Mouse (Mus musculus): ENCODE results near the gene Cd109. TPM values are rescaled to one million over a fixed set of nuclear protein-coding genes. Genes with fewer than 3 reads are reported as not detected.

Gene Cd109
- polyA plus RNA-seq, 1 experiment from 2014 or later: 5.3 TPM

DNA sequence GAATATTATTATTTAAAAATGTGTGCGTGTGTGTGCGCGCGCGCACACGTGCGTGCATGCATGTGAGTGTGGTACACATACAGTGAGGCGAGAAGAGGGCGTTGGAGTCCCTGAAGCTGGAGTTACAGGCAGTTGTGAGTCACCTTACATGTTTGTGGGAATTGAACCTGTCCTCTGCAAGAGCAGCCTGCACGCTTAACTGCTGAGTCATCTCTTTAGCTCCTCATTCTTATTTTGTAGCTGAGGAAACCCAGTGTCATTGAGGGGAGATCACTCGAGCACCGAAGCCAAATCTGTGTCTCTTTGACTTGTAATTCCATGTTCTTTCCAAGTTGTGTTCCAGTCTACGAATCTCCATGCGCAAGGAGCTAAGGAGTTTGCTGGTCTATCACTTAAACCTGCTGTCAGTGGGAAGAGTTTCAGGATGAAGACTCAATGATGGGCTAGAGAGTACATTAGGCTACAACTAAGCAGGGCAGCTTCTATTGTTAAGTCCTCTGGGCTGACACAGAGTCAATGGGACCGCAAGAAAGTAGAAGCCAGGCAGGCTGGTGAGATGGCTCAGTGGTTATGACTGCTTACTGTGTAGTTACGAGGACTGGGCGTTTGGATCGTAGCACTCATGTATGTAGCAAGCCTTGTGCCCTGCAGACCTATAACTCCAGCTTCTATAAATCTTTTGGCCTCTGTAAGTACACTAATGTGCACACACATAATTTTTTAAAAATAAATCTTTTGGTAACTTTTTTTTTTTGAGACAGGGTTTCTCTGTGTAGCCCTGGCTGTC, 19.4 kb upstream of the Cd109 start:
- no peak for ATAC-seq (ENCODE audit: insufficient number of reproducible peaks, insufficient read depth, low FRiP score, low TSS enrichment, low read depth)
- H3K27ac ChIP-seq: no peak overlapping the region
- no peaks in the 10 kb centered on the region for H3K27me3 ChIP-seq
- no peaks in the 10 kb centered on the region for H3K36me3 ChIP-seq
- no peak overlapping the region for H3K4me3 ChIP-seq (replicated peaks)
- no peak overlapping the region for H3K4me2 ChIP-seq
- no peak overlapping the region for H3K9ac ChIP-seq (replicated peaks)
- H3K4me1 ChIP-seq (replicated peaks): no peaks in the 10 kb centered on the region
- no peaks in the 10 kb centered on the region for H3K9me3 ChIP-seq
- 91% methylated on average over 18 of the region's 18 CpGs for WGBS

DNA sequence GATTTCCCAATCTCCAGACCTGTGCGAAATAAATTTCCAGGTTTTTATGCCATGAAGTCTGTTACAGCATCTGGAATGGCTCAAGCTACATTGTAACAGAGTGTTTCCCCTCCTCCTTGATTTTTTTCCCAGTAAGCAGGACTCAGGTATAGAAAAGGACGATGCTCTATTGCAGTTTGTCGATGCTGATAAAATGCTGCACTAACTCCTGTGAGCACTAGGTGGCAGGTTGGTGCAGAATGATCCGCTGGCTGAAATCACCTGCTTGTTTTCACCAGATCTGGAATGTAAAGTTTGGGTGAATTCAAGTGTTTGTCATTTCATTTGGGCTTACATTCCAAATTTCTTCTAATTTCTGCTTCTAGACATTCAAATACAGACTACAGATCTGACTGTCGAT, 18.5 kb upstream of the Cd109 start:
- Histone ChIP-seq H3K9ac (replicated peaks) (no peak overlapping the region), H3K4me3 (replicated peaks) (no peak overlapping the region), H3K4me2 (no peak overlapping the region), H3K9me3 (no peaks in the 10 kb centered on the region), H3K27ac (no peak overlapping the region), H3K27me3 (no peaks in the 10 kb centered on the region), H3K36me3 (no peaks in the 10 kb centered on the region), H3K4me1 (replicated peaks) (no peaks in the 10 kb centered on the region)
- no peak for ATAC-seq (ENCODE audit: insufficient number of reproducible peaks, insufficient read depth, low FRiP score, low TSS enrichment, low read depth)
- 5% methylated on average over 5 of the region's 5 CpGs for WGBS

DNA sequence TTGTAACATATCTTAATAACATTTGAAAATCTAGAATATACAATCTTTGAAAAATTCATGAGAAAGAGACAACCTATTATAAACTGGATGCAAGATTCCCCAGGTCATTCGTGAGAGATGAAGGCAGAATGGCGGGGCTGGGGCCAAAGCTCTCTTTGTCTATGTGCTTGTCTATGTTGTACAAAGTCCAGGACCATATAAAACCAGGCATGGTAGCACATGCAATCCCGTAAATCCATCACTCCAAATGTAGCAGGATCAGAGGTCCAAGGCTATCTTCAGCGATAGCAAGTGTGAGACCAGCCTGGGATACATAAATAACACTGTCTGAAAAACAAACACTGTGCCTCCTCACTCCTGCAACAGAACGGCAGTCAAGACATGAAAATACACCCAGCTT, 15.4 kb upstream of the Cd109 start:
- H3K27me3 ChIP-seq: no peaks in the 10 kb centered on the region
- ATAC-seq (ENCODE audit: insufficient number of reproducible peaks, insufficient read depth, low FRiP score, low TSS enrichment, low read depth): no peak
- no peak overlapping the region for H3K4me2 ChIP-seq
- no peak overlapping the region for H3K27ac ChIP-seq
- no peaks in the 10 kb centered on the region for H3K9me3 ChIP-seq
- no peak overlapping the region for H3K4me3 ChIP-seq (replicated peaks)
- H3K9ac ChIP-seq (replicated peaks): no peak overlapping the region
- 78% methylated on average over 5 of the region's 5 CpGs for WGBS
- H3K36me3 ChIP-seq: no peaks in the 10 kb centered on the region
- H3K4me1 ChIP-seq (replicated peaks): no peaks in the 10 kb centered on the region

DNA sequence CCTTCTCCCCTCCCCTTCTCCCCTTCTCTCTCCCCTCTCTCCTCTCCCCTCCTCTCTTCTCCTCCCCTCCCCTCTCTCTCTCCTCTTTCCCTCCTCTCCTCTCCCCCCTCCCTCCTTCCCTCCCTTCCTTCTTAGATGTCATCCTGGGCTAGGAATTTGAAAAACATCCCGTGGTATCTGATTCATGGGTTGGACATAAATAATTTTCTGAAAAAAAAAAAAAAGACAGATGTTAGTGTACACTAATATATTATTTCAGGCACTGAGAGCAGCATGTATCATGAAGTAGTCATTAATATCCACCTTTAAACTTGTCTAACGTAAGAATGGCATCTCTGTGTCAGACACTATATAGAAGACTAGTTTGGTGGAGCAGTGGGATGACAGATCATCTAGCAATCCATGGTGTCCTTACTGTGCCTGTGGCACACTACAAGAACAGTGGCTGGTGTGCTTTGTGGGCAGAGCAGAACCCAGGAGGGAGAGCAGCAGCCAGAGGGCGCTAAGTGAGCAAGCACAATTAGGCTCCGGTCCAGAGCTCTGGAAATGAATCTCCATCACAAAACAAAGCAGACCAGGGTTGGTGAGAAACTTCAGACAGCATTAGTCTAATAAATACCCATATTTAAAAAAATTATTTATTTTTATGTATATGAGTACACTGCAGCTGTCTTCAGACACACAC, 14.2 kb upstream of the Cd109 start:
- no peak overlapping the region for H3K4me2 ChIP-seq
- H3K9me3 ChIP-seq: no peaks in the 10 kb centered on the region
- no peak overlapping the region for H3K9ac ChIP-seq (replicated peaks)
- no peaks in the 10 kb centered on the region for H3K36me3 ChIP-seq
- H3K4me1 ChIP-seq (replicated peaks): no peaks in the 10 kb centered on the region
- H3K27me3 ChIP-seq: no peaks in the 10 kb centered on the region
- no peak overlapping the region for H3K4me3 ChIP-seq (replicated peaks)
- ATAC-seq (ENCODE audit: insufficient number of reproducible peaks, insufficient read depth, low FRiP score, low TSS enrichment, low read depth): no peak
- WGBS: 58% methylated on average over 4 of the region's 4 CpGs
- no peak overlapping the region for H3K27ac ChIP-seq

DNA sequence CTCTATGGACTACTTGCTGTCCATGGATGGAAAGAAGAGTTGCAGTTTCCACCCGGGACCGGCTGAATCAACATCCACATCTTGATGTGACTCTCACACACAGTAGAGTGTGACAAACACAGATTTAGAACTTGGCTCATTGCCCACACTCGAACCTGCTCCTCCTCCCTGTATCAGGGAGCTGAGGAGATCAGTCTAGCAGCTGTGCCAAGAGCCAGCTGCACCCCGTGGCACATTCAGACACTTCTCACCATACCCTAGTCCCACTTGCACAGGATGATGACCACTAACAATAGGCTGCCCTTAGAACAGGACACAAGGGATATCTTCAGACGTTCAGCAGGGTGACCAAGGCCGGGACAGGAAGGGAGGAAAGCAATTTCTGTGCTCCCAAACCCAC, 1.1 kb upstream of the Cd109 start:
- no peak for ATAC-seq (ENCODE audit: insufficient number of reproducible peaks, insufficient read depth, low FRiP score, low TSS enrichment, low read depth)
- no peaks in the 10 kb centered on the region for H3K9me3 ChIP-seq
- WGBS: 64% methylated on average over 6 of the region's 6 CpGs
- no peak overlapping the region for H3K4me3 ChIP-seq (replicated peaks)
- H3K9ac ChIP-seq (replicated peaks): no peak overlapping the region
- H3K36me3 ChIP-seq: no peaks in the 10 kb centered on the region
- peaks cover 11% of the 10 kb centered on the region; the same call in 1 of the 2 replicates for H3K27me3 ChIP-seq
- peaks cover 16% of the 10 kb centered on the region for H3K4me1 ChIP-seq (replicated peaks)
- H3K27ac ChIP-seq: no peak overlapping the region
- H3K4me2 ChIP-seq: no peak overlapping the region

DNA sequence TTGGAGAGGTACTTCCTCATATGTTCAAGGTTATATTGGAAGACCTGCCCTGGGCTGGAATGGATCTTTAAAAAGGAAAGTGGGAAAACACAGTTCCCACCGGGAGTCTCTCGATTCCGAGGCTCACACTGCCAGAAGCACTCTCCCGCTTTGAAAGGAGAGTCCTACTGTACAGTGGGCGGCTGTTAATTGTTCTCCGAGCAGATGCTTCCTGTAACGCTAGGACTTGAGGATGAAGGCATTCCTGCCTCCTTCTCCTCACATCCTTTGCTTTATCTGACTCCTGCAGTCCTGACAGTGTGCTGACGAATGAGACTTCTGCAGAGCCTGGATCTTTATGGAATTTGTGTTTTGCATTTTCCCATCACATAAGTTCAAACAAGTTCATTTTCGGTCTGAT, 3.9 kb downstream of the Cd109 start:
- no peak overlapping the region for H3K4me2 ChIP-seq
- H3K4me3 ChIP-seq (replicated peaks): no peak overlapping the region
- no peak overlapping the region for H3K27ac ChIP-seq
- H3K9ac ChIP-seq (replicated peaks): no peak overlapping the region
- no peaks in the 10 kb centered on the region for H3K36me3 ChIP-seq
- H3K9me3 ChIP-seq: no peaks in the 10 kb centered on the region
- 85% methylated on average over 9 of the region's 9 CpGs for WGBS
- peaks cover 16% of the 10 kb centered on the region for H3K4me1 ChIP-seq (replicated peaks)
- no peak for ATAC-seq (ENCODE audit: insufficient number of reproducible peaks, insufficient read depth, low FRiP score, low TSS enrichment, low read depth)
- peaks cover 11% of the 10 kb centered on the region; the same call in 1 of the 2 replicates for H3K27me3 ChIP-seq

DNA sequence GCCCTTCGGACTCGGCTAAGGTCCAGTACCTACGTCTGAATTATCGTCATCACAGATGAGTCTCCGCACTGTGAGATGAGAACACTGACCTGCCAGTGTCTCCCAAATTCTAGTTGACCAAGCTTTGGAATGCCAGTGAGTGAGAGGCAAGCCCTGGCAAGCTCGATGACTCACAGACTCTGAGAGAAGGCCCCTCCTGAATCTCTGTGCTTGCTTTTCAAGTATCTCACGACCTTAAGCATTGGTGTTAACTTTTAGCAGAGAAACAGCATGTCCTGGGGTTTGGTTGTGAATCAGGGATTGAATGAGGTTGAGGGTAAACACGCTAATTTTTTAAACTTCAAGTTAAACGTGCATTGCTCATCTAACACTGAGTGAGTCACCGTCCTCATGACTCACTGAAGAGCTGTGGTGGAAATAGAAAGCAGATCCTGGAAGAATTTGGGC, 8.0 kb downstream of the Cd109 start:
- no peaks in the 10 kb centered on the region for H3K27me3 ChIP-seq
- H3K27ac ChIP-seq: no peak overlapping the region
- H3K4me3 ChIP-seq (replicated peaks): no peak overlapping the region
- H3K9ac ChIP-seq (replicated peaks): no peak overlapping the region
- no peaks in the 10 kb centered on the region for H3K9me3 ChIP-seq
- 76% methylated on average over 10 of the region's 10 CpGs for WGBS
- H3K36me3 ChIP-seq: no peaks in the 10 kb centered on the region
- H3K4me2 ChIP-seq: no peak overlapping the region
- H3K4me1 ChIP-seq (replicated peaks): no peaks in the 10 kb centered on the region
- ATAC-seq (ENCODE audit: insufficient number of reproducible peaks, insufficient read depth, low FRiP score, low TSS enrichment, low read depth): no peak

DNA sequence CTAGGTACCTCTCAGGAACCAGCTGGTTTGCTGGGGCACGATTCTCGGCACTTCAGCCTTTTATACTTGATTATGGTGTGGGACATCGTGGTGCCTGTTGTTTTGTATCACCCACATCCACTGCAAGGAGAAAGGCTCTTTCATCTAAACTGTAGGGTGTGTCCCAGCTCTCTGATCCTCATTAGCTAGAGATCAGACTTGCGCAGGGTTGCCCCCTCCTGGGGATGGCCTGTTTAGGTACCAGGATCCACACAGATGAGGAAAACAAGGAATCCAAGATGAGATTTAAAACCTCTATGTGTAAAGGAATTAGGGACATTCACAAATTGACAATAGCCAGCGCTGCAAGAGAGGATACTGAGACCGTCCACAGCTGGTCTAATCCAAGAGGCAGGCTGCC, 14.6 kb downstream of the Cd109 start:
- WGBS: 58% methylated on average over 6 of the region's 6 CpGs
- H3K27ac ChIP-seq: no peak overlapping the region
- no peak for ATAC-seq (ENCODE audit: insufficient number of reproducible peaks, insufficient read depth, low FRiP score, low TSS enrichment, low read depth)
- no peaks in the 10 kb centered on the region for H3K4me1 ChIP-seq (replicated peaks)
- H3K27me3 ChIP-seq: no peaks in the 10 kb centered on the region
- H3K4me3 ChIP-seq (replicated peaks): no peak overlapping the region
- H3K36me3 ChIP-seq: no peaks in the 10 kb centered on the region
- H3K4me2 ChIP-seq: no peak overlapping the region
- H3K9ac ChIP-seq (replicated peaks): no peak overlapping the region
- H3K9me3 ChIP-seq: no peaks in the 10 kb centered on the region

DNA sequence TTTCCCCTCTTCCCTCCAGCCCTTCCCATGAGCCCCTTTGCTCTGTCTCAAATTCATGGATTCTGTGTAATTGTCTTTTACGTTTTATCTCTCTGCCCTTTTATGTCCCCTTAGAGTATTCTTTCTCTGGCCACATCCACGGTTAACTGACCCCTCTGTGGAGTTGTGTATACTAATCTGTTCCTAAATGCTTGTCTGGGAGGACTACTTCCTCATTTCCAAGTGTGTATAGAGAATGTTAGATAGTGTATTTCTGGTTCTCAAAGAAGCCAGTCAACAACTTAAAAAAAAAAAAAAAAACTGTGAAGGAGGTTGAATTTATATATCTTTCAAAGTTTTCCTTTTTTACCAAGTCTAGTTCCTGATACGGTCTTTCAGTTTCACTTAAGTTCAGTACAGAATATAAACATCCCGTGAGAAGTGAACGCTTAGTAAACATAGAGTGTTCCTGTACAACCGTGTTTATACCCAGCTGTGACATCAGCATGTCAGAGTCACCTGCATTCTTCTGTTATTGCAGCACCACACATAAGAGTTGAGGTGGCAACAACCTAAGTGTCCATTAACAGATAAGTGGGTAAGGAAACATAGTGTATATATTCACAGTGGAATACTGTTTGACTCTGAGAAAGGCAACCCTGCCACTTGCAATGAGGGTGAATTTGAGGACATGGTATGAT, 16.5 kb downstream of the Cd109 start:
- ATAC-seq (ENCODE audit: insufficient number of reproducible peaks, insufficient read depth, low FRiP score, low TSS enrichment, low read depth): no peak
- Histone ChIP-seq H3K4me2 (no peak overlapping the region), H3K27ac (no peak overlapping the region), H3K4me3 (replicated peaks) (no peak overlapping the region), H3K36me3 (no peaks in the 10 kb centered on the region), H3K9ac (replicated peaks) (no peak overlapping the region), H3K9me3 (no peaks in the 10 kb centered on the region), H3K27me3 (no peaks in the 10 kb centered on the region), H3K4me1 (replicated peaks) (no peaks in the 10 kb centered on the region; the same call in 1 of the 2 replicates)
- WGBS: 80% methylated on average over 6 of the region's 6 CpGs

DNA sequence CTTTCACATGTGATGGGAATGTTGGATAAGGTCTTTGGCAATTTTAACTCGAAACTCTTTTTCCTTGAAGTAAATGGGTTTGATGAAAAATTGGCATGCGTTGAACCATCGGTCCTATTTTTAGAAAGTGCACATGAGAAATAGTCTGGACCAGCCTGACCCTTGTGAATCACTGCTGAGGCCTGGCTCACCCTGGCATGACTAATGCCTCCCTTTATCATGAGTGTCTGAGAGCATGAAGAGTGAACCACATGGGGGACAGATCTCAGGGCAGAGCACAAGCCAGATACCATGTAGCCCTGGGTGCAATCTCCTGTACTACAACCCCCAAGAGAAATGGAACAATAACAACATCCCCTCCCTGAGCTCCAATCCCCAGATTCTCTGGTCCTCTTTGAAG, 18.6 kb downstream of the Cd109 start:
- H3K4me3 ChIP-seq (replicated peaks): no peak overlapping the region
- WGBS: 98% methylated on average over 3 of the region's 3 CpGs
- no peak for ATAC-seq (ENCODE audit: insufficient number of reproducible peaks, insufficient read depth, low FRiP score, low TSS enrichment, low read depth)

DNA sequence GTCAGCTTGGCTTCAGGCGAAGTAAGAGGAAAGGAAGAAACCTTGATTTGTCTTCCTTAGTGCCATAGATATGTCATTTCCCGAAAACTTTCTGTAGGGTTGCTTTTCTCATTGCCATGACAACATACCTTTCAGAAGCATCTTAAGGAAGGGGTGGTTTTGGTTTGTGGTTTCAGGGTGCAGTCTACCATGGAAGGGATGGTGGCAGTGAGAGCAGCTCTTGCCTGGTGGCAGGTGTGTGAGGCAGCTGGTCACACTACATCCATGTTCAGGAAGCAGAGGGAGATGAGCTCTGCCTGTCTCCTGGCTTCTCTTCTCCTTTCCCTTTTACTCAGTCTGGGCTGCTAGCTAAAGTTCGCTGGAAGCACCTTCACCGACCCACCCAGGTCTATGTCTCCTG, 26.0 kb downstream of the Cd109 start:
- Histone ChIP-seq H3K4me3 (replicated peaks) (no peak overlapping the region), H3K9ac (replicated peaks) (no peak overlapping the region), H3K27me3 (no peaks in the 10 kb centered on the region), H3K4me2 (no peak overlapping the region), H3K9me3 (no peaks in the 10 kb centered on the region), H3K36me3 (no peaks in the 10 kb centered on the region), H3K4me1 (replicated peaks) (0 out of 2 replicates have a peak, but pooled peaks cover 2% of the 10 kb centered on the region), H3K27ac (no peak overlapping the region)
- 90% methylated on average over 4 of the region's 4 CpGs for WGBS
- no peak for ATAC-seq (ENCODE audit: insufficient number of reproducible peaks, insufficient read depth, low FRiP score, low TSS enrichment, low read depth)

More for the DNA sequence above, 18.6 kb downstream of the Cd109 start:
- no peaks in the 10 kb centered on the region for H3K9me3 ChIP-seq
- H3K36me3 ChIP-seq: no peaks in the 10 kb centered on the region
- peaks cover 2% of the 10 kb centered on the region; the same call in 1 of the 2 replicates for H3K4me1 ChIP-seq (replicated peaks)
- H3K4me2 ChIP-seq: no peak overlapping the region
- no peak overlapping the region for H3K27ac ChIP-seq
- no peak overlapping the region for H3K9ac ChIP-seq (replicated peaks)
- H3K27me3 ChIP-seq: no peaks in the 10 kb centered on the region
